Mouse (Mus musculus) hindbrain, embryonic 11.5 days (tissue): ENCODE results near the gene Hormad1. TPM values are rescaled to one million over a fixed set of nuclear protein-coding genes. Genes with fewer than 3 reads are reported as not detected.
"Not testable (repeated sequence)": the region's sequence is repeated elsewhere in the genome, so short reads cannot be mapped to it uniquely, and the experiment has no call there.

Source experiments
- ATAC-seq: fragments of 200-750 bp; cut with Nextera tagmentation; 2 replicates; pipeline ENCODE4 v1.8.0; 2017; ENCODE audit warnings: mild to moderate bottlenecking, moderate TSS enrichment, moderate library complexity; ENCODE audit not compliant: low FRiP score
- DNase-seq: peaks from one replicate; pipeline ENCODE4 v3.0.0-alpha.2; 2015; ENCODE audit warnings: low spot score
- H3K27ac ChIP-seq: fragments of 300-500 bp; sonication (generic); 2 replicates; pipeline ENCODE4 v1.5.1; 2014; ENCODE audit warnings: mild to moderate bottlenecking, low read depth, low read length
- H3K27me3 ChIP-seq: fragments of 300-500 bp; sonication (generic); 2 replicates; pipeline ENCODE4 v1.6.1; 2014; ENCODE audit warnings: mild to moderate bottlenecking, low read length, moderate library complexity, mixed read lengths; ENCODE audit not compliant: control insufficient read depth, insufficient read depth
- H3K36me3 ChIP-seq: fragments of 300-500 bp; sonication (generic); 2 replicates; pipeline ENCODE4 v1.6.1; 2014; ENCODE audit warnings: mild to moderate bottlenecking, low read length, moderate library complexity, mixed read lengths; ENCODE audit not compliant: control insufficient read depth, insufficient read depth
- H3K4me1 ChIP-seq: fragments of 300-500 bp; sonication (generic); replicated peaks from 2 replicates; pipeline ENCODE4 v1.6.1; 2014; ENCODE audit warnings: low read length, mixed read lengths; ENCODE audit not compliant: control insufficient read depth, insufficient read depth
- H3K4me2 ChIP-seq: fragments of 300-500 bp; sonication (generic); replicated peaks from 2 replicates; pipeline ENCODE4 v1.6.1; 2014; ENCODE audit warnings: mild to moderate bottlenecking, low read depth, low read length
- H3K4me3 ChIP-seq: fragments of 300-500 bp; sonication (generic); 2 replicates; pipeline ENCODE4 v1.5.1; 2014; ENCODE audit warnings: low read depth, low read length
- H3K9ac ChIP-seq: fragments of 300-500 bp; sonication (generic); 2 replicates; pipeline ENCODE4 v1.6.1; 2014; ENCODE audit warnings: low read depth, low read length
- H3K9me3 ChIP-seq: fragments of 300-500 bp; sonication (generic); 2 replicates; pipeline ENCODE4 v1.6.1; 2016; ENCODE audit warnings: low read length; ENCODE audit not compliant: control insufficient read depth
- WGBS: fragments of 180-500 bp; shearing (Covaris S2); extraction: QIAGEN DNeasy Blood & Tissue Kit; methylation state at CpG from one replicate; pipeline ENCODE4 v1.1.7; 2014; 5-methylcytosine and 5-hydroxymethylcytosine counted together
- polyA plus RNA-seq: library from polyadenylated mRNA; unstranded; fragments of >200 nt; fragmentation: Nextera tagmentation; extraction: Ambion mirVana; gene quantifications from 2 replicates; pipeline ENCODE4 v1.2.1, GENCODE M21; 2014

Gene Hormad1
- polyA plus RNA-seq, 1 experiment from 2014 or later, result not detected

GRCm38 (mm10) chr3:95541186-95541585 is 18.3 kb upstream of the Hormad1 start:
- not testable (repeated sequence) for H3K4me3 ChIP-seq, ATAC-seq, H3K4me1 ChIP-seq, H3K4me2 ChIP-seq, H3K9me3 ChIP-seq, H3K27me3 ChIP-seq, H3K36me3 ChIP-seq, H3K27ac ChIP-seq, DNase-seq, H3K9ac ChIP-seq
- whole genome bisulfite sequencing, result 87% methylated on average over 2 of the region's 2 CpGs

- Histone ChIP-seq H3K36me3 (no peaks in the 10 kb centered on the region), H3K4me3 (no peak overlapping the region), H3K4me1 (no peaks in the 10 kb centered on the region), H3K9me3 (no peaks in the 10 kb centered on the region), H3K27ac (no peak overlapping the region), H3K9ac (no peak overlapping the region), H3K27me3 (no peaks in the 10 kb centered on the region), H3K4me2 (no peak overlapping the region)
- no peak for DNase-seq
- ATAC-seq, result no peak
Measured at GRCm38 (mm10) chr3:95542171-95542570, 17.3 kb upstream of the Hormad1 start.

- no peak for ATAC-seq
- 77% methylated on average over 7 of the region's 7 CpGs for WGBS
Measured at GRCm38 (mm10) chr3:95542981-95543380, 16.5 kb upstream of the Hormad1 start.

GRCm38 (mm10) chr3:95550176-95550575 is 9.3 kb upstream of the Hormad1 start:
- no peak overlapping the region for H3K9ac ChIP-seq
- DNase-seq, result no peak
- H3K27ac ChIP-seq, result no peak overlapping the region
- no peaks in the 10 kb centered on the region for H3K27me3 ChIP-seq
- H3K9me3 ChIP-seq, result no peaks in the 10 kb centered on the region
- H3K4me3 ChIP-seq, result no peak overlapping the region
- ATAC-seq, result no peak
- WGBS, result 70% methylated on average over 1 of the region's 1 CpGs
- H3K4me1 ChIP-seq, result no peaks in the 10 kb centered on the region
- no peaks in the 10 kb centered on the region for H3K36me3 ChIP-seq
- no peak overlapping the region for H3K4me2 ChIP-seq

More at GRCm38 (mm10) chr3:95542981-95543380, 16.5 kb upstream of the Hormad1 start:
- Histone ChIP-seq H3K9ac (no peak overlapping the region), H3K27ac (no peak overlapping the region), H3K9me3 (no peaks in the 10 kb centered on the region), H3K4me2 (no peak overlapping the region), H3K36me3 (no peaks in the 10 kb centered on the region), H3K4me3 (no peak overlapping the region), H3K27me3 (no peaks in the 10 kb centered on the region), H3K4me1 (no peaks in the 10 kb centered on the region)
- no peak for DNase-seq

GRCm38 (mm10) chr3:95553986-95554385 is 5.5 kb upstream of the Hormad1 start:
- ATAC-seq, result no peak
- Histone ChIP-seq H3K4me3 (no peak overlapping the region), H3K27ac (no peak overlapping the region), H3K4me1 (no peaks in the 10 kb centered on the region), H3K27me3 (no peaks in the 10 kb centered on the region), H3K9me3 (no peaks in the 10 kb centered on the region), H3K4me2 (no peak overlapping the region), H3K9ac (no peak overlapping the region), H3K36me3 (no peaks in the 10 kb centered on the region)
- WGBS, result 63% methylated on average over 3 of the region's 3 CpGs
- DNase-seq, result no peak

- Histone ChIP-seq H3K27me3 (no peaks in the 10 kb centered on the region), H3K27ac (no peak overlapping the region), H3K4me2 (no peak overlapping the region), H3K36me3 (no peaks in the 10 kb centered on the region), H3K4me1 (no peaks in the 10 kb centered on the region), H3K4me3 (no peak overlapping the region), H3K9ac (no peak overlapping the region), H3K9me3 (no peaks in the 10 kb centered on the region)
- ATAC-seq (no peak), DNase-seq (no peak)
- WGBS, result 91% methylated on average over 3 of the region's 3 CpGs
Measured at GRCm38 (mm10) chr3:95560738-95561137, 1.3 kb downstream of the Hormad1 start.

GRCm38 (mm10) chr3:95561826-95562225 is 2.3 kb downstream of the Hormad1 start:
- no peaks in the 10 kb centered on the region for H3K27me3 ChIP-seq
- 85% methylated on average over 2 of the region's 2 CpGs for WGBS
- no peak for ATAC-seq
- H3K9me3 ChIP-seq, result no peaks in the 10 kb centered on the region
- H3K36me3 ChIP-seq, result no peaks in the 10 kb centered on the region
- no peak for DNase-seq
- no peak overlapping the region for H3K27ac ChIP-seq
- H3K4me2 ChIP-seq, result no peak overlapping the region
- H3K4me3 ChIP-seq, result no peak overlapping the region
- H3K9ac ChIP-seq, result no peak overlapping the region
- H3K4me1 ChIP-seq, result no peaks in the 10 kb centered on the region

- no peak overlapping the region for H3K9ac ChIP-seq
- no peaks in the 10 kb centered on the region for H3K36me3 ChIP-seq
- H3K27ac ChIP-seq, result no peak overlapping the region
- no peak overlapping the region for H3K4me3 ChIP-seq
- no peaks in the 10 kb centered on the region for H3K9me3 ChIP-seq
- no peak for DNase-seq
- no peak overlapping the region for H3K4me2 ChIP-seq
- 91% methylated on average over 3 of the region's 3 CpGs for WGBS
- ATAC-seq, result no peak
- no peaks in the 10 kb centered on the region for H3K27me3 ChIP-seq
- no peaks in the 10 kb centered on the region for H3K4me1 ChIP-seq
Measured at GRCm38 (mm10) chr3:95569585-95569984, 10.1 kb downstream of the Hormad1 start.

GRCm38 (mm10) chr3:95587754-95588603 is 28.5 kb downstream of the Hormad1 start:
- no peaks in the 10 kb centered on the region for H3K36me3 ChIP-seq
- H3K4me3 ChIP-seq, result peak overlapping the region; percentile 30
- no peak overlapping the region for H3K27ac ChIP-seq
- H3K4me2 ChIP-seq, result peak overlapping the region; percentile 52
- H3K9me3 ChIP-seq, result no peaks in the 10 kb centered on the region
- peak; percentile 1 for DNase-seq
- ATAC-seq, result no peak
- 0 out of 2 replicates have a peak overlapping the region, but pooled peaks have one; percentile 28 for H3K9ac ChIP-seq
- 56% methylated on average over 8 of the region's 8 CpGs for WGBS
- no peaks in the 10 kb centered on the region for H3K27me3 ChIP-seq
- H3K4me1 ChIP-seq, result no peaks in the 10 kb centered on the region
